Mouse (Mus musculus) megakaryocyte, embryonic 14.5 days (primary cell): ENCODE measurements around the gene Stard3.

Experiments
- FLI1 ChIP-seq: IDR thresholded peaks from 2 replicates; pipeline ENCODE4 v1.6.1; 2012; ENCODE audit warnings: low read length, inconsistent platforms, mixed read lengths
- GATA1 ChIP-seq: IDR thresholded peaks from 3 replicates; pipeline ENCODE4 v1.6.1; 2012; ENCODE audit warnings: mixed read lengths, low read length, inconsistent platforms, borderline replicate concordance

DNA sequence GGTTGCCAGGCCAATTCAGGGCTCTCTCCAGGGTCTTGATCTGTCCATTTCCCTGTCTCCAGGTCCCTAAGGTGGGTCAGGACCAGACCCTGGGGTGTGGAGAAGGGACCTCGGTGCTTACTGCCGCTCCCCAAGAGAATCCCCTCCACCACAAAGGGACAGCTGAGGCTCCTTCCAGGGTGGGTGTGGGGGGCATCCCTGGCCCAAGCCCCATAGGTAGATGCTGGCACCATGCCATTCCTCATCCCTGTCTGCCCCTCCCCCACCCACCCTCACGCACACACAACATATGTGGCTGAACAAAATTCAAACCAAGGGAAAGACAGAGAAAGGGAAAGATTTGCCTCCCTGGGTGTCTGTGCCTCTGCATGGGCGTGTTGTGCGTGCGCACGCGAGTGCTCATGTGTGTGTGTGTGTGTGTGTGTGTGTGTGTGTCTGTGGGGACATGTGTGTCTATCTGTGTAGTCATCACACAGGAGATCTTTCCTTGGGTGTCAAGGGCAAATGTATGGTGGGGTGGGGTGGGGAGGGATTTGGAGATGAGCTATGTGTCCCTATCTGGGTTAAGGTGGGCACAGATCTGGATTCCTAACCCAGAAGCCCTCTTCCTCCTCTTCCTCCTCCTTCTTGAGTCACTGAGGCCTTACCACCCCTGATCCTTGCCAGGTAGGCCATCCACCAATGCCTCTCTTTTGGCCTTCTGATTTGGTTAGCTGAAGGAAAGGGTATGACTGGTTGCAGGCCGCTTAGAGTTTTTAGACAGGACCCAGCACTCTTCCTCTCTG is 28.0 kb upstream of the Stard3 start:
- TF ChIP-seq GATA1: no peak
- TF ChIP-seq FLI1: no peak
